Mouse (Mus musculus) left cerebral cortex, adult 9 months (tissue): ENCODE measurements around the gene Ntn4.
"Not testable (repeated sequence)": the region's sequence is repeated elsewhere in the genome, so short reads cannot be mapped to it uniquely, and the experiment has no call there.

Source experiments
- DNase-seq, 2 experiments: peaks; one replicate each; pipeline ENCODE4 v3.0.0; 2022; ENCODE audit warnings: low spot score in 2 of 2

Gene Ntn4

DNA sequence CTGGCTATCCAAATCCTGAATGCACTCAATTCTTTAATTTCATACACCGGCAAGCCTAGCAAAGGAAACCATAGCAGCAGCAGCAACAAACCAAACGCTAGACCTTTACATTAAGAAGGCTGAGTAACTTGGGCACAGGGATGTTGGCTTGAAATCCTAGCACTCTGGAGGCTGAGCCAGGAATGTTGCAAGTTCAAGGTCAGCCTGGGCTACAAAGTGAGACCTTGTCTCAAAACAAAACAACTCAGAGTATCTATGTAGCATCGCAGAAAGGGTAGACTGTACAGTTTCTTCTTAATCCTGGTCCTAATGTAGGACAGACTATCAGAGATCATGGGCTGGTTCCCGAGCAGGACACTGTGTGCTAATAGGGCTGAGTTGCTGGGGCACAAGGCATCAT is 43.4 kb downstream of the Ntn4 start:
- DNase-seq = no peak

DNA sequence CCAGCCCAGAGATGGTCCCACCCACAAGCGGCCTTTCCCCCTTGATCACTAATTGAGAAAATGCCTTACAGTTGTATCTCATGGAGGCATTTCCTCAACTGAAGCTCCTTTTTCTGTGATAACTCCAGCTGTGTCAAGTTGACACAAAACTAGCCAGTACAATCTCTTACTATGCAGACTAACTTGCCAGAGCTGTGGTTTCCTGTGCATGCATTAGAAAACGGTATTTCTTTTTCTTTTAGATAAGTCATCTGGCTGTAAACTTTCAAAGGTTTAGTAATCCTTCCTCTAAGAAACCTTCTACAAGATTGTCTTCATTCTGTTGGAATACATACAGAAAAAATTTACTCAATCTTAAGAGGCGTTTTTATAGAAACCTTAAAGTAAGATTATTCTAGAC is 44.9 kb downstream of the Ntn4 start:
- DNase-seq = not testable (repeated sequence)

DNA sequence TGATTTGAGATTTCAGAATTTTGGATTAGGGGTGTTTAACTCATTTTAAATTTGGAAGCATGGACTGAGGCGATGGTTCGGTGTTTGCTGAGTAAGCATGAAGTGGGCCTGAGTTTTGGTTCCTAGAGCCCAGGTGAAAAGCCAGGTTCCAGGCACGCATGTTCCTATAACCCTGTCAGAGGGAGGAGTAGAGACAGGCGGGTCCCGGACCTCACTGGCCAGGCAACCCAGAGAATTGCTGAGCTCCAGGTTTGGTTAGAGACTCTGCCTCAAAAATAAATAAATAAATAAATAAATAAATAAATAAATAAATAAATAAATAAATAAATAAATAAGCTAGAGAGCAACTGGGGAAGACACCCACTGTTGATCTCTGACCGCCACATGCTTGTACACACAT is 46.1 kb downstream of the Ntn4 start:
- DNase-seq = no peak

GRCm38 (mm10) chr10:93687781-93688180 is 47.3 kb downstream of the Ntn4 start:
- no peak for DNase-seq

DNA sequence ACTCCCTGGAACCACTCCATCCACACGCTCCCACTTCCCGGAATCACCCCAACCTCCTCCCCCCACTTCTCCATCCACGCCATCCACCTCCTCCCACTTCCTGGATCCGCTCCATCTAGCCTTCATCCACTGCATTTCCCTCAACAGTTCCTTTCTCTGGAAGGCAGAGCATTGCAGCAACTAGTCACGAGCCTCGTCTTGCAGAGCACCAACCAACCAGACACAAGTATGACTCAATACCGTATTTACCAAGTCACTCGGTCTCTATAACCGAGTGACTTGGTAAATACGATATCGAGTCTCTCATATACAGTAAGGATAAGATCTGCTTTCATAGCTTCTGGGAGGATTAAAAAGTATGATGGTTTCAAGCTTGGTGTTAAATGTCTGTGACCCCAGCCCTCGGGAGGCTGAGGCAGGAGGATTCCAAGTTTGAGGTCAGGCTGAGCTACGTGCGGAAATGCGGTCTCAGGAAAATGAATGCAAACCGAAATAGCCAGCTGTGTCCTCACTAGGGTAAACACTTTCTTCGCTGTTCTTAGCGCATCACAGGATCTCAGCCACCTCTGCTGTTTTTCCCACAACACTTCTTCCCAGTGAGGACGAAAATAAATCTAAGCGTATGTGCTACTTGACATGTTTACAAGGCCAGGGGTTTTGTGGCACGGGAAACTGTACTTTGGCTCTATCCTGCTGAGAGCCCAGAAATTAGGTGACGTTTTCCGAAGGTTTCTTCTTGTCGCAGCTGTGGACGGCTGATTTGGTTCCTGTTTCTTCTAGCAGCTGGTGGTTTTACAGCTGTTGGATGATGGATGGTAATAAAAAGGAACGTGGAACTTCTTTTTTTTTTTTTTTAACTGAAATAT is 48.1 kb downstream of the Ntn4 start:
- DNase-seq = no peak

DNA sequence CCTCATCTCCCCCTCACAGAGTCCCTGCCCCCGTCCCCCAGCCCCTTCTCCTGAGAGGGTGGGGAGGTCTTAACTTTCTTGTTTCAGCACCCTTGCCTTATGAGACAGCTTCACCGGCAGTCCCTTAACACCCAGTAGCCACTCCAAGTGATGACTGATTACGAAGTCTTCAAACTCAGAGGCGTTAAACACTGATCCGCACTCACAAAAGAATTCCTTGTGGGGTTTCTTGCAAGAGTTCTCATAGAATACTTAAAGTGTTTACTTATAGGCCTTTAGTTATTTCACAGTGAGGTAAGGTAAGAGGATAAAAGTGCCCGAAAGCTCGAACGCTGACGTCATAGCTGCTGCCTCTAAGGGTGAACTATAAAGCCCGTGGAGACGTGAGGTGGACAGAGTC is 50.9 kb downstream of the Ntn4 start:
- no peak for DNase-seq

DNA sequence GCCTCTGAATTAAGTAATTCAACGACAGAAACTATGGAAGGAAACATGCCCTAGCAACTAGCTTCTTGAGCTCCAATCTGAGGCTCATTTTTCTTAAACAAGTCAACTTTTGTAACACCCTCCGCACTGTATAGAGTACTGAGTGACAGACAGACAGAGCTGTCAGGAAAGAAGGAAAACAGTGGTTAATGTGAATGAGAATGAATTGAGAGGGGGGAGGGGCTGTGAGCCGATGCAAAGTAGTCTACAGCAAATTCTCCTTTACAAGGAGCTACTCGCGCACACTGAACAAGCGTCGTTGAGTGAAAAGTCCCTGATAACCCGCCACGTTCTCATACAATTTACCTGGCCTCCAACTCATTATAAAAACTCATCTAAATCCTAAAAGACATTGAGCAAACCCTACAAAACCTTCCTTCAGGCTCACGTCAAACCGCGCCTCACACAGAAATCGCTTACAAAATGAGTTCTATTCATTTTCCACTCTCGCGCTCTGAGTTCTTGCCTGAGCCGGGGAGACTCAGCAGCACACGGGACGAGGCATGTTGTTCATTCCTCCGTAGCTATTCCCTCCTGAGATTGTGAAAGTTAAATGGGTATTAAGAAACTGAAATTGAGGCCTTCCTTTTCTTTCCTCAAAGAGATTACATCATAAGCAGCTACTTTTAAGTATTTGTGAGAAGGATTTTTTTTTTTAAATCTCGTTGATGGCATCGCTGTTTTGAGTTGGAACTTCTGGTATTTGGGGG is 54.7 kb downstream of the Ntn4 start:
- DNase-seq = no peak

GRCm38 (mm10) chr10:93696001-93696400 is 55.5 kb downstream of the Ntn4 start:
- DNase-seq = no peak

GRCm38 (mm10) chr10:93697866-93698483 is 57.5 kb downstream of the Ntn4 start:
- no peak for DNase-seq

DNA sequence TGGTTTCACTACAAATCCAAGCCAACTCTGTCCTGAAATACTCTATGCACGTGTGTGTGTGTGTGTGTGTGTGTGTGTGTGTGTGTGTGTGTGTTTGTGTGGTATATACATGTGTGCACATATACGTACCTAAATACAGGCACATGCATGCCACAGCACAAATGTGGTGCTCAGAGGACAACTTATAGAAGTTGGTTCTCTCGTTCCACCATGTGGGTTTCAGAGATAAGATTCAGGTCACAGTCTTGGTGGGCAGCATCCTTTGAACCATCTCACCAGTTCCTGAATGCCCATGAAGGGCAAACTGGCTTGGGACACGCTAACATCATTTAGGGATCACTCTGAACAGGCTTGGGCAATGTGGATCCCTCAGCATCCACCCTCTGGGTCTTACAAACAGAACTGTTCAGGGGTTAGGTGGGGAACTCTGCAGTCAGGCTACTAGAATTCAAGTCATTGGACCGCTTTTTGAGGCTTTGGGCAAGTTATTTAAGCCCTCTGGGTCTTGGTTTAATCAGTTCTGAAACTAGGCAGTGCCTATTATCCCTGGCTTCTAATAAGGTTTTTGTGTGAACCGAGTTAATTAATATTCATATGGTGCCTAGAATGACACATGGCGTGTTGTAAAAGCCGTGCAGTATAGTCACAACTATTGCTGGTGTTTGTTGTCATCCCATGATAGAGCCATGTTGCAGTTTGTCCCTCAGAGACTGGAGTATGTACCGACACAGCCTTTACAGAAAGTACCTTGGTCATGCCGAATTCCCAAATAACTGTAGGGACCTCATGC is 59.4 kb downstream of the Ntn4 start:
- DNase-seq = no peak

DNA sequence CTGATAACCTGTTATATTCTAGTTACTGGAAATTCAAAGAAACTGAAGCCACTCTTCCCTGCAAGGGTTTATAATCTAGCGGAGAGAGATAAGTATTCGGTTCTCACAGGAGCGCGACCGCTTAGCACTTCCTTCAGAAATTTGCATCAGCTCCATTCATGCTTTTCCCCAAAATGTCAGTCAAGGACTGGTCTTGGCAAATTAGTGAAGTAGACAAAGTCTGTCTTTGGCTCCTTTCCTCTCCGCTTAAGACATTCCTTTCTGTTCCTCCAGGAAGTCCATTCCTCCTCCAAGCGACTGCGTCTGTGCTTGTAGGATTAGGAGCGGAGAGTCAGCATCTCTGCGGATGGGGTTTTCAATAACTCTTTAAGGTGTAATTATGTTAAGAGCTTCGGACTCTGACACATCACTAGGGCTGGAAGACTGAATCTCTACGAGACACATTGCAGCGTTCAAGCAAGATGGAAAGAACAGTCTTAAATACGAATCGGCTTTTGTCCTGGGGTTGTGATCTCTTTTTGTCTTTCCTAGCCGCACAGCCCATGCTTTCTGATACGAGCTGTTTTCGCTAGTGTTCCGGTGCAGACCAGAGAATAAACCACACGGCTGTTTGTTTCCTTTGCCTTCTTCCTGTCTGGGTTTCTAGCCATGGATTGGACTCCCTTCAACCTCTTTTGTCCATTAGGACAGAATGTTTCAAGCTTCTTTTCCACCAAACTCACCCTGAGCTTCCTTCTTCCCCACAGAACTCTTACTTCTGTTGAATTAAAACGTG is 60.3 kb downstream of the Ntn4 start:
- DNase-seq = no peak

GRCm38 (mm10) chr10:93703946-93704345 is 63.5 kb downstream of the Ntn4 start:
- DNase-seq = no peak

DNA sequence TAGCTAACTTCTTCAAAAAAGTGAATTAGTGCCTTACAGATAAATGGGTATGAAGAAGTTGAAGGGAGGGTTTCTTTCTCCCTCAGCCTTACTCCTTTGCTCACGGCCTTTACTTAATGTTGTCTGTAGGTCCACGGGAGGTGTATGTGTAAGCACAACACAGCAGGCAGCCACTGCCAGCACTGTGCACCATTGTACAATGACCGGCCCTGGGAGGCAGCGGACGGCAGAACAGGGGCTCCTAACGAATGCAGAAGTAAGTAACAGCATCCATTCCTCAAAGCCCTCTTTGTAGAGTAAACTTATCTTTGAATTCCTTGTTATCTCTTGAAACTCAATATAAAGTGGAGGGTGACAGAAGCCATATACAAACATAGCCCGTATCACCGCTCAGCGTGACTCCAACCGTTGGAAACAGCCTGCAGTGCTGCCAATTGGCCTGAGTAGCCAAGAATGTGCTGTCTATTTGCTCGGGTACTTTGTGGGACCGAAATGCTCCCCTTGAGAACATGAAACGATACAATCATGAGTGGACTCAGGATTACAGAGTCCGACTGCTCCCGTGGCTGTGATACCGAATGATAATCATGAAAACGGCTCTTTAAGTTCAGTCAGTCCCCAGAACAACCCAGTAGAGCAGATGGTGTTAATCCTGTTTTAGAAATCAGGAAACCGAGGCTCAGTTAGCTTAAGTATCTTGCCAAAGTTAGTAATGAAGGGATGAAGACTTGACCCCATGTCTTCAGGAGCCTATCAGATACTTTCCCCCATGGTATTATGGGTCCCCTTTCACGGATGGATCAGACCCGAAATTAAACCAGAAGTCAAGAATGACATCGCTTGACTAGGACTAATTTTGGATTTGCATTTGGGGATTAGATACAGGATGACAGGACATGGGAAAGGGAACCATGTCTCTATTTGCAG is 66.9 kb downstream of the Ntn4 start:
- DNase-seq = no peak

DNA sequence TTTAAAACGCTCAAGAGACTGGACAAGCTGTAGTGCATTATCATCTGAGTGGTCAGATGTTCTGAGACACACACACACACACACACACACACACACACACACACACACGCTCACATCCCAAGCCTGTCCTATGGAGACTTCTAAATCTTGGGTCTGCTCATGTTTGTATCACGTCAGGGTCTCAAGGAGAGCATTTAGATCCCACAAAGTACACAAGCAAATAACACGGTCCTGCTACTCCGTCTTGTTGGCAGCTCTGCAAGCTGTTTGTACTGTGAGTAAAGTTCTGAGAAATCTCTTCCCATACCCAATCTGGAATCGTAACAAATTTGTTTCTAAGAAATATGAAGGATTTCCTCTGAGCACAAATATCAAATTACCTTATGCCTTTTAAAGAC is 67.6 kb downstream of the Ntn4 start:
- DNase-seq = no peak

GRCm38 (mm10) chr10:93708515-93708914 is 68.0 kb downstream of the Ntn4 start:
- DNase-seq = no peak

DNA sequence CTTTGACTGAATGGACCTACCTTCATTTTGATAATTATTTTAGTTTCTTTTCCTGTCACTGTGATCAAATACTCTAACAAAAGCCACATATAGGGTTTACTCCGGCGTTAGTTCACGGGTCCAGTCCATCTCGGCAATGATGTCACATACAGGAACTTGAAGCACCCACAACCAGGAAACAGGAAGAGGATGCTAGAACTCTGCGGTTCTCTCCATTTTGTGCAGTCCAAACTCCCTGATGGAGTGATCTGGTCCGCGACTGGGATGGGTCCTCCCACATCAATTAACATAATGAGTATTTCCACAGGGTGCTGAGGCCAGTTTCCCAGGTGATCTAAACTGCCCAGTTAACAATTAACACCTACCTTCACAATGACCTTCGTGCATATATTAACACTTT is 69.1 kb downstream of the Ntn4 start:
- DNase-seq = no peak

DNA sequence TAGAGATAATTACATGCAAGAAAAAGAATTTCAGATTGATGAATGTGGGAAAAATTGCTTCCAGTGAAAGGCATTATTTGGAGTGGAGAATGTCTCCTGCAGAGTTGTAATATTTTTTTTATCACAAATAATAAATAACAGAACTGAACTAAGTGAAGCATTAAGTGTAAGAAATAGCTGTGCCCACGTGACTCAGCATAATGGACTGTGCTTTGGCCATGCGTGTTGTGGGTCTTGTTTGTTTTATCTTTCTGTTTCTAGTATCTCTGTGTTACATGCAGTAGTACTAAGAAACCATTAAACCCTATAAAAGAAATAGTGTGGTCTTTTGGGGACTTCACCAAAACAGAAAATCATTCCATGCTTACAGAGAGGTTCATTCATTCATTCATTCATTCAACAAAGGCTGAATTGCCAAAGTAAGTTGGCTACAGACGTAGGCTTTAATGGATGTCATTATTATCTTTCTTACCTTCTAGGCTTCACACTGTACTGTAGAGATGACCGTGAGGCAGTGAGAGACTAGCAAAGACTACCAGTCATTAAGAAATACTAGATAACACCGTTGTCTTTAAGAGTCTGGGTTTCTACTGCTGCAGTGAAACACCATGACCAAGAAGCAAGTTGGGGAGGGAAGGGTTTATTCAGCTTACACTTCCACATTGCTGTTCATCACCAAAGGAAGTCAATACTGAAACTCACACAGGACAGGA is 81.3 kb downstream of the Ntn4 start:
- DNase-seq = no peak

GRCm38 (mm10) chr10:93723942-93724542 is 83.6 kb downstream of the Ntn4 start:
- DNase-seq = no peak

DNA sequence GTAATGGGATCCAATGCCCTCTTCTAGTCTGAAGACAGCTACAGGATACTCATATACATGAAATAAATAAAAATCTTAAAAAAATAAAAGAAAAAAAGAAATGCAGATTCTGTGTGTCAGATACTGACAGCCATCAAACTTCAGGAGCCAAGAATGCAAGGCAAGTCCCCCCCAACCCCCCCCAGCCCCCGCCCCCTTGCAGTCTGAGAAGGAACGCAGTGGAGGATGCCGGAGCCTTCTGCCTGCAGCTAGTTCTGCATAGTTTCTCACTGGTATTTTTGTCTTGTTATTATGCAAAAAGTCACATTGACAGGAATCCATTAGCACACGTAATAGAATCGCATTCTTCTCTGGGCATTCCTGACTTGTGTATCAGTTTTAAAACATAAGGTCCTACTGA is 87.7 kb downstream of the Ntn4 start:
- DNase-seq = no peak
